Mouse (Mus musculus): ENCODE measurements around the gene Vwa7.

DNA sequence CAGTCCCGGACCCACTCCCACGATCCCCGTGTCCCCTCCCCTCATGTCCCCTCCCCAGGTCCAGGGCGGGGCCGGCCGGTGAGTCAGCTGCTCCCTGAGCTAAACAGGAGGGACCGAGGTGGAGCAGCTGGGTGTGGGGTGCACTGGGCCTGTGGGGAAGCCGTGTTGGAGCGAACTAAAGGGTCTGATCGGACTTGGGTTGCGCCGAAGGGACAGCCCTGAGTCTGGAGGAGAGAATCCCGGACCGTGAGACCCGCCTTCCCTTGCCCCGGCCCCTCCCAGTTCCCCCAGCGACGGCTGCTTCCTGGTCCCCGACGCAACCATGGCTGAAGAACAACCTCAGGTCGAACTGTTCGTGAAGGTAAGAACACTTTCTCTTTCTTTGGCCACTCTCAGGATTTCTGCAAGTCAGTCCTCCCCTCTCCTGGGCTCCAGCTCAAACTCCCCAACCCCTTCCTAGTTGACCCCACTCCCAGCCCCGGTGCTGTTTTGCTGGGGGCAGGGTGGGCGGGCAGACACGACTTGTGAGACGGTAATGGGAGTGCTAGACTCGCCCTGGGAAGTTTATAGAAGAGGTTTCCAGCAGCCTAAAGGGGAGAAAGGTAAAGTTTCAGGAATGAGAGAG, 33.9 kb downstream of the Vwa7 start:
- TF ChIP-seq GATA1 (IDR thresholded peaks at IDR 0.05; ENCODE audit: borderline replicate concordance, low read length) (no peak), CTCF (IDR thresholded peaks at IDR 0.05; ENCODE audit: low read depth, low read length) (no peak)
